Mouse (Mus musculus): ENCODE data around the gene Ripk1. TPM values are rescaled to one million over a fixed set of nuclear protein-coding genes. Genes with fewer than 3 reads are reported as not detected.

Gene Ripk1
- polyA plus RNA-seq, 1 experiment from 2014 or later, result 24.3 TPM

DNA sequence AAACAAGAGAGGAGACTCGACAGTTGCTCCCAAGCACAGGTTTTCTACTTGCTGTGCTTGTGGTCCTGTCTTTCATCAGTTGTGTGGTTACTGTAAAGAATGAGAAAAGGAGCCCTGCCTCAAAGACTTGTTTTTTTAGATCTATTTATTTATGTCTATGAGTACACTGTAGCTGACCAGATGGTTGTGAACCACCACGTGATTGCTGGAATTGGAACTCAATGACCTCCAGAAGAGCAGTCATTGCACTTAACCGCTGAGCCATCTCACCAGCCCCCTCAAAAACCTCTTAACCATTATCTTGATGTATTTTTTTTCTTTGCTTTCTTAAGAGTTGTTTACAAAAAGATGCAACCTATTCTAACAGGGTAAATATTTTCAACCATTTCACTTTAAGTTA is 33.3 kb downstream of the Ripk1 start:
- peaks cover 14% of the 10 kb centered on the region; the same call in 1 of the 2 replicates for H3K36me3 ChIP-seq (ENCODE audit: control insufficient read depth, insufficient read depth, low read length)
- H3K4me2 ChIP-seq (replicated peaks; ENCODE audit: low read depth, low read length), result no peak overlapping the region
- ATAC-seq (ENCODE audit: insufficient number of reproducible peaks, insufficient read depth, low FRiP score, low read depth), result no peak
- H3K9me3 ChIP-seq (ENCODE audit: control insufficient read depth, low read depth, low read length), result no peaks in the 10 kb centered on the region
- H3K4me3 ChIP-seq (ENCODE audit: low read depth, low read length), result no peak overlapping the region
- H3K27ac ChIP-seq (ENCODE audit: low read length), result no peak overlapping the region
- no peak overlapping the region for H3K9ac ChIP-seq (replicated peaks; ENCODE audit: low read depth, low read length)
- WGBS, result 75% methylated on average over 3 of the region's 3 CpGs
- peaks cover 16% of the 10 kb centered on the region; the same call in 1 of the 2 replicates for H3K4me1 ChIP-seq (ENCODE audit: control insufficient read depth, insufficient read depth, low read length)
- H3K27me3 ChIP-seq (ENCODE audit: control insufficient read depth, insufficient read depth, low read length), result no peaks in the 10 kb centered on the region

DNA sequence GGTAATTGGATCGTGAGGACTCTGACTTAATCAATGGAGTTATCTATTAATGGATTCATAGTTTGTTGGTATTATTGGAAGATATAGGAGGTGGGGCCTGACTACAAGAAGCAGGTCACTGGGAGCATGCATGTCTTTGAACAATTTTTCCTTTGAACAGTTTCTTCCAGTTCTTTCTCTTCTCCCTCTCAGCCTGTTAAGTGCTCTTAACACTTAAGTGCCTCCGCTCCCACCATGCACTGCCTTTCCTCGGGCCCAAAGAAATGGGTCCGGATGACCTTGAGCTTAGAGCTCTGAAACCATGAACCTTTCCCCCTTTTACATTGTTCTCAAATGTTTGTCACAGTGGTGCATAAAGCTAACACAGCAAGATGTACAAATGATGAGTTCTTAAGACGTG is 34.6 kb downstream of the Ripk1 start:
- H3K36me3 ChIP-seq (ENCODE audit: control insufficient read depth, insufficient read depth, low read length), result peaks cover 10% of the 10 kb centered on the region; the same call in 1 of the 2 replicates
- H3K4me1 ChIP-seq (ENCODE audit: control insufficient read depth, insufficient read depth, low read length), result peaks cover 16% of the 10 kb centered on the region; the same call in 1 of the 2 replicates
- no peak overlapping the region for H3K4me3 ChIP-seq (ENCODE audit: low read depth, low read length)
- ATAC-seq (ENCODE audit: insufficient number of reproducible peaks, insufficient read depth, low FRiP score, low read depth), result no peak
- H3K9me3 ChIP-seq (ENCODE audit: control insufficient read depth, low read depth, low read length), result no peaks in the 10 kb centered on the region
- no peak overlapping the region for H3K4me2 ChIP-seq (replicated peaks; ENCODE audit: low read depth, low read length)
- WGBS, result 71% methylated on average over 5 of the region's 5 CpGs
- H3K9ac ChIP-seq (replicated peaks; ENCODE audit: low read depth, low read length), result no peak overlapping the region
- H3K27ac ChIP-seq (ENCODE audit: low read length), result no peak overlapping the region; the same call in 1 of the 2 replicates
- no peaks in the 10 kb centered on the region for H3K27me3 ChIP-seq (ENCODE audit: control insufficient read depth, insufficient read depth, low read length)

DNA sequence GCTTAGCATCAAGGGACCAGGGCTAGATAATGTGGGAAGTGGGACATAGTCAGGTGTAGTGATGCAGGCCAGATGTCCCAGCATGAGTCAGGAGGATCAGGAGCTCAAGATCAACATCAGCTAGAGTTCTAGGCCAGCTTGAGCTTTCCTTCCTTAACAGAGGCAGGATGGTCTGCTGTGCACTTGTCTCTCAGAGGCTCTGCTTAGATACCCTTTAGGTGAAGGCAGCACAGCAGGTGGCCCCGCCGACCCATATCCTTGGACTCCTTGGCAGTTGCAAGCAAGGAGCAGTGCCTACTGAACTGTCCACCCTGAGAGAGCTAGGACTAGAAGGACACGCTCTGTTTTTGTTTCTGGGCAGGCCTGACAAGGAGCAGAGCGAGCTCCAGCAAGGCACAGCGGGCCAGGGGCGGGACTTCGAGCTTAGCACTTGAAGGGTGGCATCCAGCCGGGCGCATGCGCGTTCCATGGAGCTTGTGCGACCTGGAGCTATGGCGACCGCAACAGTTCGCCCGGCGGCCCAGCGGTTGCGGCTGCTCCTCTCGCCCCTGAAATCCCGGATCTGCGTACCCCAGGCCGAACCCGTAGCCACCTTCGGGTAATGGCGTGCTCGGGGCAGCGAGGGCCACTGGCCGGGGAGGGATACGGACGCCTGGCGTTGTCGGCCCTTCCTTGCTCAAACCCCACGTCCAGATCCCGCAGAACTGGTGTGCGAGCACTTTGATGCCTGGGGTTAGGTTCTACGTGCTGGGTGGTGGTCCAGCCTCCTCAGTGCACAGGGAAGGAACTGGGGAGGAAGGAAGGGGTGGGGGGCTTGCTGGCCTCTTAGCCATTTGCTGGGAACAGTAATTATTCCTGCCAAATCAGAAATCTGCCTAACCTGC is 35.3 kb downstream of the Ripk1 start, which contains the start of gene Bphl:
Bphl (plus strand) TSS at position 426 of the 884 bp plus-strand sequence.
- Histone ChIP-seq H3K27me3 (ENCODE audit: control insufficient read depth, insufficient read depth, low read length) (no peaks in the 10 kb centered on the region), H3K9ac (replicated peaks; ENCODE audit: low read depth, low read length) (peak within 1 kb of the TSS; percentile 83), H3K4me2 (replicated peaks; ENCODE audit: low read depth, low read length) (peak within 1 kb of the TSS; percentile 82), H3K4me3 (ENCODE audit: low read depth, low read length) (peak within 1 kb of the TSS; percentile 71), H3K9me3 (ENCODE audit: control insufficient read depth, low read depth, low read length) (no peaks in the 10 kb centered on the region), H3K36me3 (ENCODE audit: control insufficient read depth, insufficient read depth, low read length) (peaks cover 10% of the 10 kb centered on the region; the same call in 1 of the 2 replicates), H3K27ac (ENCODE audit: low read length) (peak within 1 kb of the TSS; percentile 73), H3K4me1 (ENCODE audit: control insufficient read depth, insufficient read depth, low read length) (peaks cover 16% of the 10 kb centered on the region; the same call in 1 of the 2 replicates)
- peak; percentile 90 for ATAC-seq (ENCODE audit: insufficient number of reproducible peaks, insufficient read depth, low FRiP score, low read depth)
- WGBS, result 1% methylated on average over 37 of the region's 37 CpGs

DNA sequence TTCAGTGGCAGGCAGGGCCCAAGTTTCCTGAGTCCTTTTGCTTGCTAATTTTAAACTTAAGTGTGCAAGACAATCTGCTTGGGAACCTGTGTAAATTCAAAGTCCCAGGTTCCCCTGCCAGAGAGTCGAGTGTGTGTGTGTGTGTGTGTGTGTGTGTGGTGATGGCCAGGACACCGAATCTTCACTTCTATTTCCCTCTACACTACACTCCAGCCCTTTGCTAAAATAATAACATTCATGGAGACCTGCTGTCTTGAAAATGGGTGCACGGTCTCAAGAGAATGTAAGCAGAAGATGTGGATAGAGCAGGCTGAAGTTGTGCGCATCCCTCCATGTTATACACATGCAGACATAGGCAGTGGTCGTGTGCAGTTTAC is 35.9 kb downstream of the Ripk1 start:
- 43% methylated on average over 5 of the region's 5 CpGs for WGBS
- no peak for ATAC-seq (ENCODE audit: insufficient number of reproducible peaks, insufficient read depth, low FRiP score, low read depth)
- Histone ChIP-seq H3K4me2 (replicated peaks; ENCODE audit: low read depth, low read length) (peak overlapping the region; percentile 82), H3K4me1 (ENCODE audit: control insufficient read depth, insufficient read depth, low read length) (peaks cover 16% of the 10 kb centered on the region; the same call in 1 of the 2 replicates), H3K9ac (replicated peaks; ENCODE audit: low read depth, low read length) (peak overlapping the region; percentile 83), H3K36me3 (ENCODE audit: control insufficient read depth, insufficient read depth, low read length) (peaks cover 4% of the 10 kb centered on the region; the same call in 1 of the 2 replicates), H3K4me3 (ENCODE audit: low read depth, low read length) (peak overlapping the region; percentile 71), H3K9me3 (ENCODE audit: control insufficient read depth, low read depth, low read length) (no peaks in the 10 kb centered on the region), H3K27me3 (ENCODE audit: control insufficient read depth, insufficient read depth, low read length) (no peaks in the 10 kb centered on the region), H3K27ac (ENCODE audit: low read length) (peak overlapping the region; percentile 73)

DNA sequence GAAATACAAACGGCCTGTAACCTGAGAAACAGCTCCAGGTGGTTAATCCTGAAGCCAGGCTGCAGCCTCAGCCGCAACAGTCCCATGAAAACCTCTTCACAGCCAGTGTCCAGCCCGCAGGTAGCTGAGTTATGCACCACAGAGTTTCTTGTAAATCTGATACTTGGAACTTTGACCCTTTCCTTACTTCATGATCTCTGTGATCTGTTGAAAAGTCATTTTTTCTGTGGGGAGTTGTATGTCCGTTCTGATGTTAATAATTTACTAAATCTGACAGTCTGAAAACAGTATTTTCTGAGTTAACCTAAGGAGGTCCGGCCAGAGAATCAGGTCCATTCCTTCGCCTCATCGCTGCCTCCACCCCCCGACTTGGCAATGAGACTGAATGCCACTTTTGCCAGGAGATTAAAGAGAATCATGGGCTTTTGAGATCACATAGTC is 36.8 kb downstream of the Ripk1 start:
- Histone ChIP-seq H3K27me3 (ENCODE audit: control insufficient read depth, insufficient read depth, low read length) (no peaks in the 10 kb centered on the region), H3K27ac (ENCODE audit: low read length) (no peak overlapping the region), H3K4me2 (replicated peaks; ENCODE audit: low read depth, low read length) (peak overlapping the region; percentile 82), H3K9ac (replicated peaks; ENCODE audit: low read depth, low read length) (no peak overlapping the region), H3K36me3 (ENCODE audit: control insufficient read depth, insufficient read depth, low read length) (no peaks in the 10 kb centered on the region), H3K4me3 (ENCODE audit: low read depth, low read length) (0 out of 2 replicates have a peak overlapping the region, but pooled peaks have one; percentile 71), H3K4me1 (ENCODE audit: control insufficient read depth, insufficient read depth, low read length) (peaks cover 16% of the 10 kb centered on the region; the same call in 1 of the 2 replicates), H3K9me3 (ENCODE audit: control insufficient read depth, low read depth, low read length) (no peaks in the 10 kb centered on the region)
- WGBS, result 32% methylated on average over 8 of the region's 8 CpGs
- no peak for ATAC-seq (ENCODE audit: insufficient number of reproducible peaks, insufficient read depth, low FRiP score, low read depth)

DNA sequence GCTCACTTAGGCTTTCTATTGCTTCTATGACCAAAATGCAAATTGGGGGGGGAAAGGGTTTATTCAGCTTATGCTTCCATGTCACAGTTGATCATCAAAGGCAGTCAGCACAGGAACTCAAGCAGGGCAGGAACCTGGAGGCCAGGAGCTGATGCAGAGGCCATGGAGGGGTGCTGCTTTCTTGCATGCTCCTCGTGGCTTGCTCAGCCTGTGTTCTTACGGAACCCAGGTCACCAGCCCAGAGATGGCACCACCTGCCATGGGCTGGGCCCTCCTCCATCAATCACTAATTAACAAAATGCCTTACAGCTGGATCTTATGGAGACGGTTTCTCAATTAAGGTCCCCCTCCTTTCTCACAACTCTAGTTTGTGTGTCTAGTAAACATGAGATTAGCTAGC is 37.9 kb downstream of the Ripk1 start:
- H3K9ac ChIP-seq (replicated peaks; ENCODE audit: low read depth, low read length), result no peak overlapping the region
- no peak for ATAC-seq (ENCODE audit: insufficient number of reproducible peaks, insufficient read depth, low FRiP score, low read depth)
- H3K27ac ChIP-seq (ENCODE audit: low read length), result no peak overlapping the region
- no peaks in the 10 kb centered on the region for H3K9me3 ChIP-seq (ENCODE audit: control insufficient read depth, low read depth, low read length)
- 87% methylated on average over 3 of the region's 3 CpGs for WGBS
- H3K4me1 ChIP-seq (ENCODE audit: control insufficient read depth, insufficient read depth, low read length), result peaks cover 19% of the 10 kb centered on the region; the same call in 1 of the 2 replicates
- H3K4me2 ChIP-seq (replicated peaks; ENCODE audit: low read depth, low read length), result no peak overlapping the region
- no peaks in the 10 kb centered on the region for H3K27me3 ChIP-seq (ENCODE audit: control insufficient read depth, insufficient read depth, low read length)
- H3K4me3 ChIP-seq (ENCODE audit: low read depth, low read length), result no peak overlapping the region
- no peaks in the 10 kb centered on the region for H3K36me3 ChIP-seq (ENCODE audit: control insufficient read depth, insufficient read depth, low read length)

DNA sequence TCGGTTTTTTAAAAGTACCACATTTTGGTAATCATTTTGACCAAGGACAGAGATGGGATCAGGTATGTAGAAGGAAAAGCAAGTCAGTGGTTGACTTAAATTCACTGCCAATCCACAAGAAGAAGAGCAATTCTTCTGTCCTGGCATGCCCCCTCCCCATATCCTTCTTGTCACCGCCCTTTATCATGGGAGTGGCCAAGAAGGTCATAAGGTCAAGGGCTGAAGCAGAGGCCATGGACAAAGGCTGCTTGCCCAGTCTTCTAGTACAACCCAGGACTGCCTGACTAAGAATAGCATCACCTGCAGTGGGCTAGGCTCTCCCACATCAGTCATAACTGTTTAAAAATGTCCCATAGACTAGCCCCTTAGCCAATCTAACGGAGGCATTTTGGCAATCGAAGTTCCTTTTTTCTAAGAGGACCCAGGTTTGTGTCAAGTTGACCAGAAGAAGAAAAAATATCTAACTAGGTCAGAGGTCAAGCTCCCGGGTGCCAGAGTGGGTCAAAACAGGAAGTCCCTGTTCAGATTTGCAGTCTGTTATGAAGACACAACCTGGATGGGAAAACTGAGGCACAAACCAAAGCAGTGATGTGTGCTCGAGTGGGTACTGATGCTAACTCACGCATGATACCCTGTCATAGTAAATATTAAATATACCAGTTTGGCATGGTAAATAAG is 41.7 kb downstream of the Ripk1 start:
- no peak for ATAC-seq (ENCODE audit: insufficient number of reproducible peaks, insufficient read depth, low FRiP score, low read depth)
- 69% methylated on average over 7 of the region's 7 CpGs for WGBS
- Histone ChIP-seq H3K4me2 (replicated peaks; ENCODE audit: low read depth, low read length) (no peak overlapping the region), H3K27ac (ENCODE audit: low read length) (no peak overlapping the region), H3K9me3 (ENCODE audit: control insufficient read depth, low read depth, low read length) (no peaks in the 10 kb centered on the region), H3K4me1 (ENCODE audit: control insufficient read depth, insufficient read depth, low read length) (peaks cover 6% of the 10 kb centered on the region; the same call in 1 of the 2 replicates), H3K4me3 (ENCODE audit: low read depth, low read length) (no peak overlapping the region), H3K9ac (replicated peaks; ENCODE audit: low read depth, low read length) (no peak overlapping the region), H3K36me3 (ENCODE audit: control insufficient read depth, insufficient read depth, low read length) (peaks cover 8% of the 10 kb centered on the region; the same call in 1 of the 2 replicates), H3K27me3 (ENCODE audit: control insufficient read depth, insufficient read depth, low read length) (no peaks in the 10 kb centered on the region)

DNA sequence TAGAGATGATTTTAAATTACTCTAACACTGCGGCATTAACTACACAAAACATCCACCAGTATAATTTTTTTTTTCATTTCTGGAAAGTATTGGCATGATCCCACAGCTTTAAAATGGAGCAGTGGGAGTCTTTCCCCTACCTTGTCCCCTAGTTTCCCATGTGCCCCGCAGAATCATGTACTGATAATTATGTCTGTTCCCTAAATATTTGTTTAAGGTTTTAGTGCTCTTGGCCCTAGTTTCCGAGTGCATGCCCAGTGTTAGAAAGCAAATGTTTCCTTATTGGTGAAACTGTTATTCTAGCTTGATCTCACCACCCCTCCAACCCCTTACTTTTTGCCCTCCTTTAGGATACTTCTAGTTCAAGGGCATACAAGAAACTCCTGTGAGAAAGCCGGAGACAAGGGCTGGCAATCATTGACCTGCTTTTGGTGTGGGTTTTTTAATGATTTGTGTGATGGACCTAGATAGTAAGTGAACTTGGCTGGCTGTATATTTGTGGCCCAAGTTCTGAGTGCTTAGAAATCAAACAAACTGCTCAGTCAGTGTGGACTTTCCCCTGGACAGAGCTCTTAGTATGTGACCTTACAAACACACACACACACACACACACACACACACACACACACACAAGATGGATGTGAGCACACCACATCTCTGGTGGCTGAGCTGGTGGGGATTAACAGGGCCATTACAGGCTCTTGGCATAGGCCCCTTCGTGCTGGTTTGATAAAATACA is 43.5 kb downstream of the Ripk1 start:
- Histone ChIP-seq H3K9ac (replicated peaks; ENCODE audit: low read depth, low read length) (no peak overlapping the region), H3K4me3 (ENCODE audit: low read depth, low read length) (no peak overlapping the region), H3K27ac (ENCODE audit: low read length) (no peak overlapping the region), H3K36me3 (ENCODE audit: control insufficient read depth, insufficient read depth, low read length) (peaks cover 11% of the 10 kb centered on the region; the same call in 1 of the 2 replicates), H3K9me3 (ENCODE audit: control insufficient read depth, low read depth, low read length) (no peaks in the 10 kb centered on the region), H3K27me3 (ENCODE audit: control insufficient read depth, insufficient read depth, low read length) (no peaks in the 10 kb centered on the region), H3K4me2 (replicated peaks; ENCODE audit: low read depth, low read length) (no peak overlapping the region), H3K4me1 (ENCODE audit: control insufficient read depth, insufficient read depth, low read length) (0 out of 2 replicates have a peak, but pooled peaks cover 3% of the 10 kb centered on the region)
- WGBS, result 47% methylated on average over 5 of the region's 5 CpGs
- ATAC-seq (ENCODE audit: insufficient number of reproducible peaks, insufficient read depth, low FRiP score, low read depth), result 0 out of 2 replicates have a peak, but pooled peaks have one; percentile 50

Data from stomach, embryonic 14.5 days (tissue).